Mouse (Mus musculus) midbrain, postnatal 0 days (tissue): Measurements from ENCODE around the gene Vat1. TPM values are rescaled to one million over a fixed set of nuclear protein-coding genes. Genes with fewer than 3 reads are reported as not detected.
A peak's percentile ranks its signal among the peaks of the same experiment; 100 is the strongest.
"Not testable (repeated sequence)": the region's sequence is repeated elsewhere in the genome, so short reads cannot be mapped to it uniquely, and the experiment has no call there.

Experiments
- ATAC-seq: fragments of 200-750 bp; cut with Nextera tagmentation; 2 replicates; pipeline ENCODE4 v1.8.0; 2017; ENCODE audit warnings: moderate number of reproducible peaks, mild to moderate bottlenecking, moderate TSS enrichment, moderate library complexity; ENCODE audit not compliant: low FRiP score
- DNase-seq: peaks from one replicate; pipeline ENCODE4 v3.0.0-alpha.2; 2015; ENCODE audit warnings: low spot score
- H3K27ac ChIP-seq: fragments of 300-500 bp; sonication (generic); 2 replicates; pipeline ENCODE4 v1.5.1; 2014; ENCODE audit warnings: low read depth, mild to moderate bottlenecking, low read length, mixed read lengths
- H3K27me3 ChIP-seq: fragments of 300-500 bp; sonication (generic); 2 replicates; pipeline ENCODE4 v1.6.1; 2014; ENCODE audit warnings: low read length, control low read depth, mixed read lengths; ENCODE audit not compliant: insufficient read depth
- H3K36me3 ChIP-seq: fragments of 300-500 bp; sonication (generic); 2 replicates; pipeline ENCODE4 v1.6.1; 2014; ENCODE audit warnings: low read length, control low read depth, mixed read lengths; ENCODE audit not compliant: insufficient read depth
- H3K4me1 ChIP-seq: fragments of 300-500 bp; sonication (generic); 2 replicates; pipeline ENCODE4 v1.6.1; 2014; ENCODE audit warnings: mild to moderate bottlenecking, control low read depth, antibody characterized with exemption, low read length, mixed read lengths; ENCODE audit not compliant: insufficient read depth
- H3K4me2 ChIP-seq: fragments of 300-500 bp; sonication (generic); 2 replicates; pipeline ENCODE4 v1.6.1; 2014; ENCODE audit warnings: low read depth, mild to moderate bottlenecking, low read length, mixed read lengths; ENCODE audit not compliant: poor library complexity, severe bottlenecking
- H3K4me3 ChIP-seq: fragments of 300-500 bp; sonication (generic); 2 replicates; pipeline ENCODE4 v1.5.1; 2014; ENCODE audit warnings: low read depth, mild to moderate bottlenecking, low read length, moderate library complexity
- H3K9ac ChIP-seq: fragments of 300-500 bp; sonication (generic); replicated peaks from 2 replicates; pipeline ENCODE4 v1.6.1; 2014; ENCODE audit warnings: mild to moderate bottlenecking, low read length, moderate library complexity, mixed read lengths; ENCODE audit not compliant: poor library complexity, severe bottlenecking
- H3K9me3 ChIP-seq: fragments of 300-500 bp; sonication (generic); 2 replicates; pipeline ENCODE4 v1.6.1; 2016; ENCODE audit warnings: low read length, control low read depth
- CTCF ChIP-seq: IDR thresholded peaks from 2 replicates; pipeline ENCODE4 v1.5.1; 2016; ENCODE audit warnings: antibody characterized with exemption, mild to moderate bottlenecking
- WGBS: fragments of 180-500 bp; shearing (Covaris S2); extraction: QIAGEN DNeasy Blood & Tissue Kit; methylation state at CpG from one replicate; pipeline ENCODE4 v1.1.7; 2014; 5-methylcytosine and 5-hydroxymethylcytosine counted together
- polyA plus RNA-seq: library from polyadenylated mRNA; unstranded; fragments of >200 nt; fragmentation: Nextera tagmentation; extraction: Ambion mirVana; gene quantifications from 2 replicates; pipeline ENCODE4 v1.2.1, GENCODE M21; 2015
- total RNA-seq: library from RNA; depleted of rRNA; stranded (reverse); fragments of >200 nt; gene quantifications from 2 replicates; pipeline ENCODE4 v1.2.3, GENCODE M21; 2014

Gene Vat1
- total and polyA plus RNA-seq, 2 experiments from 2014 or later = 143 to 334 TPM

DNA sequence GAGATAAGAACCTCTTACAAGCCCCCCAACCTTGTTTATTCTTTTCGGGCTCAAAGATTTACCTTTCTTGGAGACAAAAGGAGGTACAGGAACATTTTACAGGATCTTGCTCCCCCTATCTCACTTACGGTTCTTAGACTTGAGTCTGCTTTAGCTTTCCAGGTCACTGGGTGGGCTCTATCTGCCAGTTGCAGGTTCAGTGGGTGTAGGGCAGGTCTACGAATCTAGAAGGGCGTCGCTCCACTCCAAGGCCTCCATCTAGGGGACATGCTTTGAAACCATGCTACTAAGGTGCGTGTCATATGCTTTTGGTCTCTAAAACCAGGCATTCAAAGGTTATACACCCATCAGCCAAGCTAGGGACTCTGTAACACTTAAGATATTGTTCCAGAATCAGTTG is 18.2 kb upstream of the Vat1 start:
- Histone ChIP-seq H3K36me3 (no peaks in the 10 kb centered on the region), H3K9ac (no peak overlapping the region), H3K4me3 (no peak overlapping the region), H3K27ac (no peak overlapping the region), H3K9me3 (no peaks in the 10 kb centered on the region), H3K4me1 (no peaks in the 10 kb centered on the region), H3K27me3 (no peaks in the 10 kb centered on the region), H3K4me2 (no peak overlapping the region)
- TF ChIP-seq CTCF = no peak
- DNase-seq (no peak), ATAC-seq (no peak)
- WGBS = 64% methylated on average over 6 of the region's 6 CpGs

DNA sequence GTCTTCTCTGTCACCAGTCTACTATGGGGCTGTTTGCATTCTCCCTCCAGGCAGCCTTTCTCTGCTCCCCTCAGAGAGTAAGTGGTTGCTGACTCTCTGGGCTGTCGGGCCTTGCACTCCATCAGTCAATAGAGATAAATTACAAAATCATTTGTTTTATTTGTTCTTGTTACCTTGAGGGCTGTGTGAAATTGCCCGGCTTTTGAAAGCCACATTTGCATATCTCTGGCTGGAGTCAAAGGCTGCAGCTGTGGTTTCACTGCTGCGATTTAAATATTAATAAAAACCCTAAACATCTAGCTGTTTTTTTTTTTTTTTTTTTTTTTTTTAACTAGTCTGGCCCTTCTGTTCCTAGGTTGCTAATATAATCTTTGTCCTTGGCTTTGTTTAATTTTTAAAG is 17.8 kb upstream of the Vat1 start:
- Histone ChIP-seq H3K27ac (no peak overlapping the region), H3K4me1 (no peaks in the 10 kb centered on the region), H3K36me3 (no peaks in the 10 kb centered on the region), H3K9me3 (no peaks in the 10 kb centered on the region), H3K9ac (no peak overlapping the region), H3K4me2 (no peak overlapping the region), H3K27me3 (no peaks in the 10 kb centered on the region), H3K4me3 (no peak overlapping the region)
- no peak for ATAC-seq
- DNase-seq = no peak
- TF ChIP-seq CTCF = no peak
- 20% methylated on average over 3 of the region's 3 CpGs for WGBS

DNA sequence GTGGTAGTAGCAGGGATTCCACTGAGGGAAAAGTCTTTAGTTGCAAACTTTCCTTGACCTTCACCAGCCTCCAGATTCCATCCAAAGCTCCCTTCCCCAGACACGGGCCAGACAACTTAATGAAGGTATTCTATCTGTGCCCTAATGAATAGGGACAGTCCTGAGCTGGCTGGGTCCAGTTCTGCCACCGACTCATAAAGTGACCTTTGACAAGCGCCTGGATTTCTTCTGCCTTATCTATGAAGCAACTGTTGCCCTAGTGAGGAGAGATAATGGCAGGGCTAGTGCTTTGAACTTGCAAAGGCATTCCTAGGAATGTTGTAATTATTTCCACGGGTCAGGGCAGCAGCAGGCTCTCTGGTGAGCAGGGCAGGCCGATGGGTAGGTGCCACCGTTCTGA is 14.9 kb upstream of the Vat1 start:
- no peak overlapping the region for H3K4me3 ChIP-seq
- ATAC-seq = no peak
- no peaks in the 10 kb centered on the region for H3K36me3 ChIP-seq
- no peak for DNase-seq
- H3K9me3 ChIP-seq = no peaks in the 10 kb centered on the region
- H3K27me3 ChIP-seq = no peaks in the 10 kb centered on the region
- 0 out of 2 replicates have a peak, but pooled peaks cover 2% of the 10 kb centered on the region for H3K4me1 ChIP-seq
- 77% methylated on average over 6 of the region's 6 CpGs for WGBS
- no peak overlapping the region for H3K4me2 ChIP-seq
- H3K9ac ChIP-seq = no peak overlapping the region
- no peak for TF ChIP-seq CTCF
- H3K27ac ChIP-seq = no peak overlapping the region

DNA sequence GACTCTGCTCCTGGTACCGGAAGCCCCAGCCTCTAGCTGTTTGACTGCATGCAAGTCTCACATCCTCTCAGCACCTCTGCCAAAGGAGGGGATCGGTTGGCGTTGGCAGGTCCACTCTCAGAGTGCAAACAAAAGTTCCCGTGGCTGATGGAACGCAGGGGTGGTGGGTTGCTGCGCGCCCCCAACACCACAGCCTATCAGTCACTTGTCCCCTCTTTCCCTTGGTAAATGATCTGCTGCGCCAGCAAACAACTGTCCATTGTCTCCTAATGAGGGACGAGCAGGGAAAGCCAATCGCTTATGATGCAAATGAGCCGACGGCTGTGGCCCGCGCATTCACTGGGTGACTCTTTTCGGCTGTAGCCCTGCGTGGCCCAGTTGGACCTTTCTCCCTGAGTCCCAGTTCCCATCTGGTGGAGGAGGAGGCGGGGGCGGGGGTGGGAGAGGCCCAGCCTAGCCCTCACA is 13.2 kb upstream of the Vat1 start:
- 5% methylated on average over 18 of the region's 18 CpGs for WGBS
- Histone ChIP-seq H3K36me3 (no peaks in the 10 kb centered on the region), H3K27me3 (no peaks in the 10 kb centered on the region), H3K4me1 (0 out of 2 replicates have a peak, but pooled peaks cover 2% of the 10 kb centered on the region), H3K4me3 (no peak overlapping the region), H3K9me3 (no peaks in the 10 kb centered on the region), H3K4me2 (peak overlapping the region; percentile 25; the same call in 1 of the 2 replicates), H3K9ac (no peak overlapping the region), H3K27ac (no peak overlapping the region)
- DNase-seq (peak; percentile 62), ATAC-seq (no peak)
- no peak for TF ChIP-seq CTCF

DNA sequence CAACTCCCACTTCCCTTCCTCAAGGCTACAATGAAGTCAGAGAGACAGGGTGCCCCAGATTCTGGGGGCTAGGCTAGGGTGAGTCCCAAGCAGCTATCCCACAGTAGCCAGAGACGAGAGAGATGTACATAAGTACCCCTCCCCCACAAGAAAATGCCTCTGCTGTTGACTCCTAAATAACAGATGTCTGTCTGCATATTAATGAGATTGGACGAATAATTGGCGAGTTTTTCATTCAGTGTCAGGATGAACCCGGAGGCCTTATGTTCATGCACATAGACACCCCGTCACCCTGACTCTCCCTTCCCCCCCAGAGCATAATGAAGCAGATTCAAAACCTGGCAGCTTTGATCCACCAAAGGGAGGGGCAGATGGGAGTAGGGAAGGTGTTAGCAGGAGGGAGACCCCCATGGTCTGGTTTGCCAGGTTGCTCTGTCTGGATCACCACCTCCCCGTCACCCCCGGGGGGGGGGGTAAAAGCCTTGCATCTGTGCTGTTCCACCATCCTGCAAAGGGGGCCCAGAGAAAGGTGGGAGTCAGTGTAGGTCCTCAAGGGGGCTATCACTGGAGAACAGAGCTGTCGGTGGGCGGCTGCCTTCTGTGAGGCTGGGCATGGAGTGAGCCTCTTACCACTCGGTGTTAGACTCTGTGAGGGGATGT is 11.7 kb upstream of the Vat1 start:
- Histone ChIP-seq H3K4me3 (no peak overlapping the region), H3K9ac (no peak overlapping the region), H3K27ac (no peak overlapping the region), H3K4me1 (0 out of 2 replicates have a peak, but pooled peaks cover 2% of the 10 kb centered on the region), H3K36me3 (no peaks in the 10 kb centered on the region), H3K9me3 (no peaks in the 10 kb centered on the region), H3K4me2 (no peak overlapping the region), H3K27me3 (no peaks in the 10 kb centered on the region)
- DNase-seq (peak; percentile 90), ATAC-seq (peak; percentile 62)
- WGBS = 26% methylated on average over 10 of the region's 10 CpGs
- TF ChIP-seq CTCF = no peak

DNA sequence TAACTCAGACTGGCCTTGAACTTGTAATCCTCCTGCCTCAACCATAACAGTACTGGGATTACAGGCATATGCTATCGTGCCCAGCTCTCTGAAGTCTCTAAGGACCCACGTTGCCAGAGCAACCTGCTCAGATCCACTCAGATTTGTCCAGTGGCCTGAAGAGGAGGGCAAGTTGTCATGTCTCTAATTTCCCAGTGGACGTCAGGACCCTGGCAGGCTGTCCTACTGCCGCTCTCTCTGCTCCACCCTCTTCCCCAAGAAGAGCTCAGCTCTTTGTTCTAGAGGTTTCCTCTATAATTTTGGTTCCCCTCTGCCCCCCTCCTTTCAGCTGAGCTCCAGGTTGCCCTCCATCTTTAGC is 11.1 kb upstream of the Vat1 start:
- Histone ChIP-seq H3K27ac (no peak overlapping the region), H3K27me3 (no peaks in the 10 kb centered on the region), H3K9ac (no peak overlapping the region), H3K36me3 (0 out of 2 replicates have a peak, but pooled peaks cover under 1% of the 10 kb centered on the region), H3K4me3 (no peak overlapping the region), H3K4me2 (no peak overlapping the region), H3K4me1 (0 out of 2 replicates have a peak, but pooled peaks cover 2% of the 10 kb centered on the region), H3K9me3 (no peaks in the 10 kb centered on the region)
- WGBS = 0% methylated on average over 4 of the region's 4 CpGs
- DNase-seq (peak; percentile 90), ATAC-seq (peak; percentile 55; the same call in 1 of the 2 replicates)
- TF ChIP-seq CTCF = no peak

DNA sequence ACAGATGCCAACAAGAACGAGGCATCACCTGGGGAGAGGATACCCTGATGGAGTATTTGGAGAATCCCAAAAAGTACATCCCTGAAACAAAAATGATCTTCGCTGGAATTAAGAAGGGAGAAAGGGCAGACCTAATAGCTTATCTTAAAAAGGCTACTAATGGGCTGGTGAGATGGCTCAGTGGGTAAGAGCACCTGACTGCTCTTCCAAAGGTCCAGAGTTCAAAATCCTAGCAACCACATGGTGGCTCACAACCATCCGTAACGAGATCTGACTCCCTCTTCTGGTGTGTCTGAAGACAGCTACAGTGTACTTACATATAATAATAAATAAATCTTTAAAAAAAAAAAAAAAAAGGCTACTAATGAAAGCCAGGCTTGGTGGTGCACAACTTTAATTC is 10.3 kb upstream of the Vat1 start:
- not testable (repeated sequence) for H3K27ac ChIP-seq, ATAC-seq, H3K36me3 ChIP-seq, H3K27me3 ChIP-seq, H3K4me1 ChIP-seq, DNase-seq, H3K9ac ChIP-seq, H3K4me2 ChIP-seq, H3K9me3 ChIP-seq, H3K4me3 ChIP-seq
- 73% methylated on average over 4 of the region's 4 CpGs for WGBS
